Mouse (Mus musculus): ENCODE measurements at regions not wholly inside any gene's neighbourhood (a gene's known extent, or its start where the extent isn't known, plus 50 kb on each side); places are given as distances from the start of the nearest gene placed in this dataset.

DNA sequence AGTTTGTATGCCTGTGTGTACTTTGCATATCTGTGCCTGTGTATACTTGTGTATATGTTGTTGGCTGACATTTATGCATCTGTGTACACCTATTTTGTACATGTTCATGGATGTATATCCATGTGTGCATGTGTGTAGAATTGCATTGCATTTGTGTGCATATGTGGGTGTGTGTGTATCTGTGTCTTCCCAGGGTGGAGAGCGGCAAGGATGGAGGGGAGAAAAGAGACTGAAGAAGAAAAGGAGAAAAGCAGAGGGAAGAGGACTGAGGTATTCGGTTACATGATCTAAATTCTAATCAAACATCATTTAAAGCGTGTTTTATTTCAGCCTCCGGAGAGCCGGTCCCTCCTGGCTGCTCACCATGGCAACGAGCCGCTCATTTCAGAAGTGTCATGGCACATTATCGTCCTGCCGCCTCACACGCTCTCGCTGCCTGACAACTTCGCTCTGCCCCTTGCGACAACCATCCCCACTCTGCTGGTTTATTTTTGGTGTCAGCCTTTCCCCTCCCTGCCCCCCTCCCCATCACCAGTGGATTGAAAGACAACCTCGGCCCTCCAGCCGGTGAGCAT lies 58.6 kb downstream of the Mrm1 start:
- DNase-seq = no peak

GRCm38 (mm10) chr11:84759478-84759986 lies 59.8 kb downstream of the Mrm1 start:
- peak; percentile 95 for DNase-seq

- DNase-seq = no peak
Observed at GRCm38 (mm10) chr11:84752007-84752406, 67.3 kb downstream of the Mrm1 start.

DNA sequence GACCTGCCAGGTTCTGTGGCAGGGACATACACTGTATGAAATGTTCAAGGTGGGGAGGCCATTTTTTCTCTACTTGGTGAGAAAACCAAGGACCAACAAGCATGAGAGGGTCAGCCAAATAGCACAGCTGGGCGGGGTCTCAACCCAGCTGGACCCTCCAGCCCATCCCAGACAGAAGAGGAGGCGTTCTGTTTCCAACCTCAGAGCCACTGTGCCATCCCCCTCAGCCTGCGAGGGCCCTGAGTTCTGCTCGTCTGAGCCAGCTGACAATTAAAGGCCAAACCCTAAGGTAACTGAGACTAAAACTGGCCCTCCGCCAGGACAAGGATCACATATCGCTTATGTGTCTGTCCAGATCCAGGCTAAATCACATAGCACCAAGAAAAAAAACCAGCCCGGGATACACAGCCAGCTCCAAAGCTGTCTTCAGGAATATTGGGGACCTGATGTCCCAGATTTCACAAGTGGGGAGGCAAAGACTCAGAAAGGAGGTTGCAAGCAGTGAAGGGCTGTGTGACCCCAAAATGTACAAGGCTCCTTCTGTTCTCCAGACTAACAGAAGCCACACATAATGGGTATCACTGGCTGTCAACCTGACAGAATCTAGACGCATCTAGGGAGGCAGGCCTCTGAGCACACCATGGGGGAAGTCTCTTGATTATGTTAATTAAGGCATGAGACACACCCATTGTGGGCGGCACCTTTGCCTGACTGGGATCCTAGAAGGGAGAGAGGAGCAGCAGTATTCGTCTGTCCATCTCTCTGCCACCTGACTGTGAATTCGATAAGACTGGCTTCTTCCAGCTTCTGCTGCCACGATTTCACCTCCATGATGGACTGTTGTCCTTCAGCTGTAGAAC lies 69.6 kb downstream of the Mrm1 start:
- DNase-seq = no peak

GRCm38 (mm10) chr11:84738769-84739589 lies 80.3 kb downstream of the Mrm1 start:
- no peak for DNase-seq

DNA sequence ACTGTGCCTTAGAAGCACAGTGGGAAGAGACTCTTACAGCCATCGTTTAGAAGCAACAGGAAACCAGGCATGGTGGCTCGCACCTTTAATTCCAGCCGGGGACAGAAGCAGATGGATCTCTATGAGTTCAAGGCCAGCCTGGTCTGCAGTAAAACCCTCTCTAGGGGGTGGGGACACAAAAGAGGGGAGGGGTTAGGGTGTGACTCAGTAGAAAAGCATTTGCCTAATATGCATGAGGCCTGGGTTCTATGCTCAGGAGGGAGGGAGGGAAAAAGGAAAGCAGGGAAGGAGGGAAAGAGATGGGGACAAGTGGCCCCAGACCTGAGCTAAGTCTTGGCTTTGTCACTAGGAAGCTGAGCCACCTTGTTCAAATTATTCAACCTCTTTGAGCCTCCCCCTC lies 81.2 kb downstream of the Mrm1 start:
- no peak for DNase-seq

- DNase-seq = no peak
Observed at GRCm38 (mm10) chr11:84731890-84732289, 87.4 kb downstream of the Mrm1 start.

- no peak for DNase-seq
Observed at GRCm38 (mm10) chr11:84730218-84730617, 89.1 kb downstream of the Mrm1 start.

- DNase-seq = no peak
Observed at GRCm38 (mm10) chr11:84729189-84729588, 90.1 kb downstream of the Mrm1 start.

DNA sequence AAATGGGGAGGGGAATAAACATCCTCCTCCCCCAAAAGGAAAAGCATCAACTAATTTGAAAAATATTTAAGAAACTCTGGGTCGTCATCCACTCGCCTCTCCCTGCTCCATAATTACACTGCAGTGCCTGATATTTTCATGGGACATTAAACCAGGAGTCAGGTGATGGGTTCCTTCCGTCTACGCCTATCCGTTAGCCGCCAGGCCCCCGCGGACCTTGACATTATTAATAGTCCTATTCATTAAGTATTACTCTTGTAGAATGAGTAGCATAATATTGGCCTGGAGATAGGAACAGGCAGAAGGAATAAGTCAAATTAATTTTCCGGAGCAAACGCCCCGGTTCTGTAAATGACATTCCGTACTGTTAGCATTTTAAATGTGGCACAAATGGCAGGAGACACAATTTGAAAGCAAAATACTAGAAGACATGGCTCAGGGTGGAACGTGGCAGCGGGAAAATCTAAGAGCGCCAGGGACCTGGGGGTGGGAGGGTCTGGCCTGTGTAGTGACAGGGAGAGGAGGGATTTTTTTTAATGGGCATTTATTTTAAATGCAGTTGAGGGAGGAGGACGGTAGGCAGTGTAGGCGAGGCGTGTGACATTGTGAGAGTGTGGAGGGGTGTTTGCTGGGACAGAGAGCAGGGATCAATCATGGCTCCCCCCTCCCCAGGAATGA lies 93.2 kb downstream of the Mrm1 start:
- DNase-seq = no peak

DNA sequence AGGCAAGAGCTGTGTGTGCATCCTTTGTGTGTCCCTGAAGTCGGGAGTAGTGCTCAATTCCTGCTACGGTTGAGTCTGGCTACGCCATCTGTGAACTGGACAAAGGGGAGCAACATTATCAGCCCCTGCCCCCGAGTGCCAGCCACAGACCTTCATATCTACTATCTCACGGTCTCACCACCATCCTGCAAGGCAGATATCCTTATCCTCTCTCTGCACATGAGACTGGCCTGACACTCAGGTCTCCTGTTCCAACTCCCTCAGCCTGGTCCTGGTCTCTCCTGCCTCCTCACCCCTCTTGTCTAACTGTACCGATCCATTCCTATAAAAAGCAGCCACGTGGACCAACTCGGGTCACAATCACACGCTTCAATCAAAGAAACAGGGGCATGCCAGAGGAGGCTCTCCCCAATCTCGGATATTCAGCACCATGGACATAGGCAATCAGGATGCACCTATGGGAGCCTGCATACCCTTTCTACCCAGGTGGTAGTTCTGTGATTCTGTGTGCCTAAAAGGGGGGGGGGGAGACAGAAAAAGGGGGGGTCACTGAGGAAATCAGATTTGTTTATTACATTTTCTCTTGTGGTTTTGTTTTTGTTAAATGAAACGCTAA lies 94.0 kb downstream of the Mrm1 start:
- DNase-seq = no peak

- no peak for DNase-seq
Observed at GRCm38 (mm10) chr11:84724080-84724479, 95.2 kb downstream of the Mrm1 start.

GRCm38 (mm10) chr11:84722658-84723201 lies 96.6 kb downstream of the Mrm1 start:
- DNase-seq = no peak

- no peak for DNase-seq
Observed at GRCm38 (mm10) chr11:84721979-84722378, 97.3 kb downstream of the Mrm1 start.

GRCm38 (mm10) chr11:84721150-84721549 lies 98.2 kb downstream of the Mrm1 start:
- DNase-seq = no peak

DNA sequence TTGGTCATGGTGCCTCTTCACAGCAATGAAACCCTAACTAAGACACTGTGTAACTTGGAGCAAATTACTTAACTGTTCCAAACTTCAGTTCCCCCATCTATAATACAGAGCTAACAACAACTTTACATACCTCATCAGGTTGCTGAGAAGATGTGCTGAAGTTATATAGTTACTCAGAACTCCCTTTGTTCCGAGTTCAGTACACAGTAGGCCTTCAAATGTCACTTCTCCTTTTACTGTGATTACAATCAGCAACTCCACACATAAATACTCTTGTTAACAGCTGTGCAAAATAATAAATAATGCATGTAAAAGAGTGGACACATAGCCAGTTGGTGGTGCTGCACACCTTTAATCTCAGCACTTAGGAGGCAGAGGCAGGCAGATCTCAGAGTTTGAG lies 99.5 kb downstream of the Mrm1 start:
- DNase-seq = no peak

GRCm38 (mm10) chr11:84712731-84713130 lies 106.6 kb downstream of the Mrm1 start:
- DNase-seq = no peak

GRCm38 (mm10) chr11:84711886-84712285 lies 107.4 kb downstream of the Mrm1 start:
- no peak for DNase-seq

GRCm38 (mm10) chr11:84708222-84708730 lies 111.0 kb downstream of the Mrm1 start:
- DNase-seq = no peak

DNA sequence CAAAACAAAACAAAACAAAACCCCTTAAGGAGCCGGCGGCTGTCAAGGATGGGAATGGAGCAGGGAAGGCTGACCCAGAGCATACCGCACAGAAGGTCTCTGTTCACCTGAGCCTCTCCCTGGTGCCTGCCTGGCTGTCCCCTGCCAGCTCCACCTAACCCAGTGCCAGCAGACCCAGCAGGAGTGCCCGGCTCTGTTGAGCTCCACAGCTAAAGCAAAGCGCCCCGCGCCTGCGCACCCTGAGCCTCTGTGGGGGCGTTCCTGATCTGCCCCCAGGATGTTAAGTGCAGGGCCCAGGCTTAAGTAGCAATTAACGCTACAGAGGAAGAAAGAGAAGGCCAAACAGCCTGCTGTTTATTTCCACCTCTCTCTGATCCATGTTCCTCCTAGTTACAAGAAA lies 111.5 kb downstream of the Mrm1 start:
- DNase-seq = no peak

DNA sequence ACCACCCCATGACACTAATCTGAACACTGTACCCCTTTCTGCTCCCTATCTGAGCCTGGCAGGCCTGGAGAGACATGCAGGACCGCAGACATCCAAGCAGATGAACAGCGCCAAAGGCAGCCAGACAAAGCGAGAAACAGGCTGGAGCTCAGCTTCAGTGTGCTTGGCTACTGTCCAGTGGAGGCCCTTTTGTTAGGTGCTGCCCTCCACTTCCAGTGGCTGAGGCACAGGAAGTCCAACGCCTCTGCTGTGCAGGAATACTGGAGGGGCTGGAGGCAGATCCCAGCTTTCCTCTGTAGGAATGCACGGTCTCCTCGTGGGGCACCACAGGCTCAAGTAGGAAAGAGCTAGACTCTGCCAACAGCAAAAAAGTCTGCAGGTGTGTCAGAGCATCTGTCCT lies 112.6 kb downstream of the Mrm1 start:
- DNase-seq = no peak
